Mouse (Mus musculus): ENCODE measurements at regions not wholly inside any gene's neighbourhood (a gene's known extent, or its start where the extent isn't known, plus 50 kb on each side); places are given as distances from the start of the nearest gene placed in this dataset.

- TF ChIP-seq CTCF (conservative IDR thresholded peaks at IDR 0.05; ENCODE audit: low read length) (no peak), NANOG (IDR thresholded peaks at IDR 0.05; ENCODE audit: borderline replicate concordance, low read length) (no peak)
These were observed 261.2 kb downstream of the Setd4 start for GRCm38 (mm10) chr16:93342701-93343100.

Measured in E14TG2a.4 (cell line).